Mouse (Mus musculus) lung, adult 2 months (tissue): ENCODE measurements around the gene Dcaf11.

ENCODE experiments used
- CTCF ChIP-seq: fragments of 200-500 bp; IDR thresholded peaks from 2 replicates; pipeline ENCODE4 v1.5.1; 2011; ENCODE audit warnings: mild to moderate bottlenecking, low read length, control low read depth; ENCODE audit not compliant: insufficient read depth
- POLR2A ChIP-seq: fragments of 200-500 bp; IDR thresholded peaks from 2 replicates; pipeline ENCODE4 v1.6.1; 2011; ENCODE audit warnings: low read depth, mild to moderate bottlenecking, control low read depth, low read length, borderline replicate concordance; ENCODE audit errors: extremely low read depth

DNA sequence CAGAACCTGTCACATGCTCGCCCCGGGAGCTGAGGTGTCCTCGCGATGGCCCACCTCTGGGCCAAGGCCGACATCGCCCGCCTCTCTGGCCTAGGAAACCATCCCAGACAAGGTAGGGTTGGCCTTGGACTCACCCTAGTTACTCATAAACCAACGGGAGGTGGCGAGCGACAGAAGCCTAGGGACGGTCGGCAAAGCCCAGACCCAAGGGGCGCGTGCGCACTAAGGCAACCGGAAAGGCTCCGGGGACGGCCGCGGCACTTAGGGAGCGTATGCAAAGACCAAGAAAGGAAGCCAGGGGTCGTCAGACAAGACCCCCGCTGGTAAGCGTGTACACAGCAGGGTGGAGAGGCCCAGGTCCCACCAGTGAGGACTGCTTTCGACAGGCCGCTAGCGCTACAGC, at the start of gene Dcaf11:
- TF ChIP-seq CTCF = no peak
- peak; percentile 68 for TF ChIP-seq POLR2A
